Mouse (Mus musculus): ENCODE data around the gene 4921504E06Rik.

DNA sequence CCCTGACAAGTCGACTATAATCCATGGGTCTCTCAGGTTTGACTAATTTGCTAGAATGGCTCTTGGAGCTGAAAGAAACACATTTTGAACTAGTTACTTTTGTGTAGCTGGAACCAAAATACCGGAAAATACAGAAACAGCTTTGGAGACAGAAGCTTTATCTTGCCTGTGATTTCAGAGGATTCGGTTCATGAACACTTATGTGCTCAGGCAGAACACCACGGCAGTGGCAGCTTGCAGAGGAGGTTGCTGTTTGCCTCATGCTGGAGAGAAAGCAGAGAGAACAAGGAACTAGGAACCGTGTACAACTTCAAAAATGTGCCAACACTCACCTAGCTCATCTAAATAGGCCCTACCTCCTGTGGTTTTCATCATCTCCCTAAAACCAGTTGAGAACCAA, 46.1 kb upstream of the 4921504E06Rik start:
- TF ChIP-seq POLR2A (IDR thresholded peaks at IDR 0.05; ENCODE audit: control insufficient read depth in 1 of 2, insufficient read depth in 1 of 2, low read depth in 1 of 2, low read length in 2 of 2, poor library complexity in 1 of 2) (no peak), CTCF (IDR thresholded peaks at IDR 0.05 in 2 of 3, conservative IDR thresholded peaks at IDR 0.05 in 1 of 3; ENCODE audit: control insufficient read depth in 1 of 3, insufficient read depth in 1 of 3, low read depth in 2 of 3, low read length in 3 of 3, poor library complexity in 1 of 3, severe bottlenecking in 1 of 3) (no peak), GATA1 (IDR thresholded peaks at IDR 0.05; ENCODE audit: low read depth, low read length) (no peak), KAT2A (conservative IDR thresholded peaks at IDR 0.05; ENCODE audit: low read depth, low read length) (no peak), UBTF (IDR thresholded peaks at IDR 0.05; ENCODE audit: borderline replicate concordance, insufficient read depth, low read depth, low read length) (no peak), POLR2AphosphoS5 (IDR thresholded peaks at IDR 0.05; ENCODE audit: borderline replicate concordance, low read depth, low read length) (no peak)

Measured in MEL (cell line).